Mouse (Mus musculus): ENCODE data around the gene Pkp2.

Pkp2 gene

GRCm38 (mm10) chr16:16261481-16261880 is 48.4 kb downstream of the Pkp2 start:
- DNase-seq, result no peak

GRCm38 (mm10) chr16:16262436-16262835 is 49.3 kb downstream of the Pkp2 start:
- no peak for DNase-seq

- no peak for DNase-seq
Measured at GRCm38 (mm10) chr16:16272978-16273377, 59.9 kb downstream of the Pkp2 start.

- no peak for DNase-seq
Measured at GRCm38 (mm10) chr16:16273752-16274151, 60.6 kb downstream of the Pkp2 start.

GRCm38 (mm10) chr16:16302369-16303137 is 89.4 kb downstream of the Pkp2 start, which contains the start of gene Yars2:
TSS of gene Yars2 (plus strand) at chr16:16302965.
- peak; percentile 93 to 95 for DNase-seq

- DNase-seq, result peak; percentile 64 to 65
Measured at GRCm38 (mm10) chr16:16303138-16303827, 90.2 kb downstream of the Pkp2 start.

GRCm38 (mm10) chr16:16303888-16304287 is 90.8 kb downstream of the Pkp2 start:
- DNase-seq, result no peak

- no peak for DNase-seq
Measured at GRCm38 (mm10) chr16:16311319-16311718, 98.2 kb downstream of the Pkp2 start.
